Mouse (Mus musculus) brain, embryonic 14.5 days (tissue): ENCODE measurements at regions not wholly inside any gene's neighbourhood (a gene's known extent, or its start where the extent isn't known, plus 50 kb on each side); places are given as distances from the start of the nearest gene placed in this dataset.
A peak's percentile ranks its signal among the peaks of the same experiment; 100 is the strongest.
"Not testable (repeated sequence)": the region's sequence is repeated elsewhere in the genome, so short reads cannot be mapped to it uniquely, and the experiment has no call there.

Source experiments
- DNase-seq: peaks from one replicate; pipeline ENCODE4 v3.0.0-alpha.2; 2011; ENCODE audit warnings: low read depth
- CTCF ChIP-seq: fragments of 200-500 bp; IDR thresholded peaks from 2 replicates; pipeline ENCODE4 v1.5.1; 2012; ENCODE audit warnings: inconsistent platforms, mild to moderate bottlenecking, moderate library complexity, borderline replicate concordance; ENCODE audit not compliant: insufficient read depth, insufficient read length; ENCODE audit errors: extremely low read depth
- POLR2A ChIP-seq: fragments of 200-500 bp; IDR thresholded peaks from 2 replicates; pipeline ENCODE4 v1.6.1; 2012; ENCODE audit warnings: mild to moderate bottlenecking, inconsistent platforms, borderline replicate concordance; ENCODE audit not compliant: poor library complexity, insufficient read depth, insufficient read length, severe bottlenecking; ENCODE audit errors: extremely low read depth

- peak; percentile 11 for DNase-seq
- TF ChIP-seq POLR2A (no peak), CTCF (no peak)
Observed at GRCm38 (mm10) chr10:15046285-15046684, 328.3 kb upstream of the Gje1 start.

DNA sequence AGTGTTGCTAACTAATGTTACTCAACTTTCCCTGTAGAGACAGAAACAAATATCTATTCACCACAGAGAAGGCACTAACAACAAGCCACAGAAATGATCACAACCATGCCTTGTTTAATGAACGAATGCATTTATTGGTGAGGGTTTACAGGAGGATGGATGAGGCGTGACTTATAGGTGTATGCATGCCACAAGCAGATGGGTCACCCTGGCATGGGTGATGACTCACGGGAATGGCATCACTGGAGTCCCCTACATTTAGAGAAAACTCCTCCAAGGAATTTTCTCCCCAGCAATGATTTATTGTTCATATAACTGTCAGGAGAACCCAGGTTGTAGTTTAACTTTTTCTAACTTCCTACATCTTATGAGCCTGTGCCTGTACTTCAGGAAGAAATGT lies 319.6 kb upstream of the Gje1 start:
- TF ChIP-seq POLR2A (no peak), CTCF (no peak)
- DNase-seq = no peak

GRCm38 (mm10) chr10:15031517-15031916 lies 313.5 kb upstream of the Gje1 start:
- no peak for DNase-seq
- TF ChIP-seq CTCF (no peak), POLR2A (no peak)

GRCm38 (mm10) chr10:15029151-15029550 lies 311.1 kb upstream of the Gje1 start:
- DNase-seq = no peak
- no peak for TF ChIP-seq CTCF
- no peak for TF ChIP-seq POLR2A

DNA sequence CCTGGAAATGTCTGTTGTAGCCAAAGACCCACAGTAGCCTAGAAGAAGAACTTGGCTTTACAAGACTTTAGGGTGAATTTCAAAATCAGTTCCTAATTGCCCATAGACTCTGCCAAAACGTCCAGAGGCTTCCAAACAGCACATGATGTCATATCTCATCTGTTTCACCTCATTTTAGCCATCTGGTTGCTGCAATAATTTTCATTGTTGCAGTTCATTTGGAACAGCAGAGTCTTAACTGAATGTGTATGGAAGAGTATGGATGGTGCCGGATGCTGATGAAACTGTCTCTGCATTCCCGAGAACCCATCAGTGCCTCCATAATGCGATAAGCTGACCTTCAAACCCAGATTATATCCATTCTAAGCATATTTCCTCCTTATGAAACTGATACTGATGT lies 295.9 kb upstream of the Gje1 start:
- no peak for DNase-seq
- no peak for TF ChIP-seq POLR2A
- TF ChIP-seq CTCF = no peak

GRCm38 (mm10) chr10:14996374-14996773 lies 278.4 kb upstream of the Gje1 start:
- DNase-seq = no peak
- TF ChIP-seq POLR2A (no peak), CTCF (no peak)

GRCm38 (mm10) chr10:14989601-14990140 lies 271.7 kb upstream of the Gje1 start:
- DNase-seq = peak; percentile 37

GRCm38 (mm10) chr10:14986566-14986965 lies 268.6 kb upstream of the Gje1 start:
- not testable (repeated sequence) for DNase-seq

More at GRCm38 (mm10) chr10:14989601-14990140, 271.7 kb upstream of the Gje1 start:
- TF ChIP-seq POLR2A (no peak), CTCF (no peak)

DNA sequence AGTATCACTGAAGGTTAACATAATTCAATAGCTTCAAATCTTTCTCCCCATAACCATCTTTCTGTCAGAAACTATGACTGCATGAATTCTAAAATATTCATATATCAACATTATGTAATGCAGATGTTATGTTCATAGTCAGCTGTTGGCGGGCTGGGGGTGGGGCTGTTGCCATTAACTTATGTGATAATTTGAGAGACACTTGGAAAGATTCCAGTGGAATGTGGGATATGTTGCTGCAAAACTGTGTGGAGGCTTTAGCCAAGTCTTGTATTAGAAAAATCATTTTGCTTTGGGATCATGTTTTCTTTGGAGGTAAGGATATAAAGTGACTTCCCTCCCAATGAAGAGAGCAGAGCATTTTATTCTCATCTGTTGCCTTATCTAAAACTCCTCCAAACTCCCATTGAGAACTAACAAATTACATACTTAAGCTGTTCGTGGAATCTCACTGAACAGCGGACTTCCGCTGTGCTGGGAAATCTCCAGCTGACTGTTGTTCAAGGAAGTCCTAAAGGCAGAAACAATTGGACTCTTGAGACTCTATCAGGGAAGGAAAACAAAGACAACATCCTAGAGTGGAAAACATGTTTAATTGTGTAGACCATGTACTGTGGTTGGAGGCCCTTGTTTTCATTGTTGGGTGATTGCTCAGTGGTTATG lies 260.2 kb upstream of the Gje1 start:
- DNase-seq = peak; percentile 42
- TF ChIP-seq CTCF (no peak), POLR2A (no peak)

- TF ChIP-seq POLR2A (no peak), CTCF (no peak)
- peak; percentile 30 for DNase-seq
Observed at GRCm38 (mm10) chr10:14977268-14978000, 259.4 kb upstream of the Gje1 start.

DNA sequence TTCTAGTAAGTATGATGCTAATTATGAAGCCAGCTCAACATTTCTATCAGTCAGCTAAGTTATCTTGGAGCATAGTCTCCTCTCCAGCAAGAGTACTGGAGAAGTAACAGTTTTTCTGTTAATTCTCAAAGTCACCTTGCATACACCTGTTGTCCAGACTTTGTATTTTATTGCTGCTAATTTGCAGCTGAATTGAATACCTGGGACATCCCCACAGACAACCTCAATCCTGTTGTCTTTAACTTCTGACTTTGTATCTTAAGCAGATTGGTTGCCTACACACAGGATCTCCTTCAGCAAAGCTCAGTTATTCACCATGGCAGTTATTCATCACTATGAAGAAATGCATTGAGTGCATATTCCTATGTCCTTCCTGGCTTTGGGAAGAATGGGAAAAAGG lies 251.7 kb upstream of the Gje1 start:
- TF ChIP-seq CTCF (no peak), POLR2A (no peak)
- DNase-seq = no peak

GRCm38 (mm10) chr10:14967645-14968044 lies 249.6 kb upstream of the Gje1 start:
- TF ChIP-seq CTCF (no peak), POLR2A (no peak)
- no peak for DNase-seq

- not testable (repeated sequence) for DNase-seq
Observed at GRCm38 (mm10) chr10:14966771-14967170, 248.8 kb upstream of the Gje1 start.
